Mouse (Mus musculus) embryonic fibroblast, embryonic 13.5 days (primary cell): ENCODE results near the gene Edc4.

Experiments
- CTCF ChIP-seq: IDR thresholded peaks from 2 replicates; pipeline ENCODE4 v1.5.1; 2011; ENCODE audit warnings: mild to moderate bottlenecking, control low read depth, low read length, moderate library complexity, borderline replicate concordance; ENCODE audit not compliant: insufficient read depth
- POLR2A ChIP-seq: IDR thresholded peaks from 2 replicates; pipeline ENCODE4 v1.6.1; 2011; ENCODE audit warnings: low read depth, mild to moderate bottlenecking, control low read depth, low read length, moderate library complexity

DNA sequence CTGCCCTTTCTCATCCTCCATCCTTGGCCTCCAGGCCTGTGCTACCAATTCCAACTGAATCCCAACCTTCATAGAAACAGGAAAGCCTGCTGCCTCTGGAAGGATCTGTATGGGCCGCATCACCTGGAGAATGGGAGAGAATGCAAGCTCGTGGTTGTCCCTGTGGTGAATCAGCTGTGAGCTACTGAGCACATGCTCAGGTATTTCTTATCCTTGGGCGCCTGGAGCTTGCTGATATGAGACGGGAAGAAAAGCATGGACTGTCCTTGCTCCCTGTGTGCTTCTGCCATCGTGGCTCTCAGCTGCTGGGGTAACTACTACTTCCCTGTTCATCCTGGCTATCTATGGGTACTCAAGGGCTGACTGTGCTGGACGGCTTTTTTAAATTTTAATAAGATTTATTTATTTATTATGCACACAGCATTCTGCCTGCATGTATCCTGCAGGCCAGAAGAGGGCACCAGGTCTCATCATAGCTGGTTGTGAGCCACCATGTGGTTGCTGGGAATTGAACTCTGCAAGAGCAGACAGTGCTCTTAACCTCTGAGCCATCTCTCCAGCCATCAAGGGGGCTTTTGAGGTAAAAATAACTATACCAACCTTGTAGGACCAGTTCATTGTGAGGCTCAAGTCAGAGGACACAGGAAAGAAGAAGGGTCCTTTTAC is 14.2 kb upstream of the Edc4 start:
- TF ChIP-seq CTCF = peak; percentile 30; the same call in 1 of the 2 replicates
- TF ChIP-seq POLR2A = no peak
